Mouse (Mus musculus) neural tube, embryonic 14.5 days (tissue): ENCODE results near the gene Foxl2. TPM values are rescaled to one million over a fixed set of nuclear protein-coding genes. Genes with fewer than 3 reads are reported as not detected.
A peak's percentile ranks its signal among the peaks of the same experiment; 100 is the strongest.

Experiments
- ATAC-seq: fragments of 200-750 bp; cut with Nextera tagmentation; 2 replicates; pipeline ENCODE4 v1.8.0; 2017; ENCODE audit warnings: low read depth, mild to moderate bottlenecking, moderate TSS enrichment, moderate library complexity
- H3K27ac ChIP-seq: fragments of 300-500 bp; sonication (generic); 2 replicates; pipeline ENCODE4 v1.5.1; 2014; ENCODE audit warnings: low read depth, mild to moderate bottlenecking, control low read depth, low read length, moderate library complexity, mixed read lengths
- H3K27me3 ChIP-seq: fragments of 300-500 bp; sonication (generic); 2 replicates; pipeline ENCODE4 v1.6.1; 2014; ENCODE audit warnings: low read length; ENCODE audit not compliant: control insufficient read depth, insufficient read depth
- H3K36me3 ChIP-seq: fragments of 300-500 bp; sonication (generic); 2 replicates; pipeline ENCODE4 v1.6.1; 2014; ENCODE audit warnings: low read length, mixed read lengths; ENCODE audit not compliant: control insufficient read depth, insufficient read depth
- H3K4me1 ChIP-seq: fragments of 300-500 bp; sonication (generic); 2 replicates; pipeline ENCODE4 v1.6.1; 2014; ENCODE audit warnings: low read length; ENCODE audit not compliant: control insufficient read depth, insufficient read depth
- H3K4me2 ChIP-seq: fragments of 300-500 bp; sonication (generic); 2 replicates; pipeline ENCODE4 v1.6.1; 2014; ENCODE audit warnings: mild to moderate bottlenecking, low read depth, low read length, control low read depth
- H3K4me3 ChIP-seq: fragments of 300-500 bp; sonication (generic); 2 replicates; pipeline ENCODE4 v1.5.1; 2014; ENCODE audit warnings: low read depth, low read length, control low read depth, mixed read lengths
- H3K9ac ChIP-seq: fragments of 300-500 bp; sonication (generic); replicated peaks from 2 replicates; pipeline ENCODE4 v1.6.1; 2014; ENCODE audit warnings: low read depth, mild to moderate bottlenecking, control low read depth, low read length, mixed read lengths
- H3K9me3 ChIP-seq: fragments of 300-500 bp; sonication (generic); 2 replicates; pipeline ENCODE4 v1.6.1; 2016; ENCODE audit warnings: low read length; ENCODE audit not compliant: control insufficient read depth
- WGBS: fragments of 180-500 bp; shearing (Covaris S2); extraction: QIAGEN DNeasy Blood & Tissue Kit; methylation state at CpG from one replicate; pipeline ENCODE4 v1.1.7; 2014; 5-methylcytosine and 5-hydroxymethylcytosine counted together
- polyA plus RNA-seq: library from polyadenylated mRNA; unstranded; fragments of >200 nt; fragmentation: Nextera tagmentation; extraction: Ambion mirVana; gene quantifications from 2 replicates; pipeline ENCODE4 v1.2.1, GENCODE M21; 2014

The Foxl2 gene
- polyA plus RNA-seq, 1 experiment from 2014 or later, result 0.32 TPM

- Histone ChIP-seq H3K27ac (no peak overlapping the region), H3K4me2 (no peak overlapping the region), H3K27me3 (peaks cover 38% of the 10 kb centered on the region), H3K9me3 (no peaks in the 10 kb centered on the region), H3K9ac (no peak overlapping the region), H3K4me3 (no peak overlapping the region), H3K36me3 (no peaks in the 10 kb centered on the region), H3K4me1 (0 out of 2 replicates have a peak, but pooled peaks cover 3% of the 10 kb centered on the region)
- ATAC-seq, result no peak
- WGBS, result 96% methylated on average over 1 of the region's 1 CpGs
These were observed 21.0 kb downstream of the Foxl2 start for GRCm38 (mm10) chr9:98976081-98976480.

- Histone ChIP-seq H3K9ac (no peak overlapping the region), H3K4me2 (no peak overlapping the region), H3K27me3 (peaks cover 35% of the 10 kb centered on the region), H3K9me3 (no peaks in the 10 kb centered on the region), H3K4me1 (0 out of 2 replicates have a peak, but pooled peaks cover 3% of the 10 kb centered on the region), H3K4me3 (no peak overlapping the region), H3K36me3 (no peaks in the 10 kb centered on the region), H3K27ac (no peak overlapping the region)
- ATAC-seq, result no peak
- 53% methylated on average over 5 of the region's 5 CpGs for WGBS
These were observed 21.4 kb downstream of the Foxl2 start for GRCm38 (mm10) chr9:98976520-98976919.

GRCm38 (mm10) chr9:98979431-98980416, 24.6 kb downstream of the Foxl2 start:
- H3K4me1 ChIP-seq, result peaks cover 3% of the 10 kb centered on the region; the same call in 1 of the 2 replicates
- 5% methylated on average over 29 of the region's 29 CpGs for WGBS
- no peaks in the 10 kb centered on the region for H3K36me3 ChIP-seq
- peak; percentile 80 for ATAC-seq
- H3K9me3 ChIP-seq, result no peaks in the 10 kb centered on the region
- H3K27ac ChIP-seq, result no peak overlapping the region
- peak overlapping the region; percentile 33 for H3K4me2 ChIP-seq
- H3K4me3 ChIP-seq, result peak overlapping the region; percentile 1; the same call in 1 of the 2 replicates
- no peak overlapping the region for H3K9ac ChIP-seq
- H3K27me3 ChIP-seq, result peaks cover 9% of the 10 kb centered on the region

DNA sequence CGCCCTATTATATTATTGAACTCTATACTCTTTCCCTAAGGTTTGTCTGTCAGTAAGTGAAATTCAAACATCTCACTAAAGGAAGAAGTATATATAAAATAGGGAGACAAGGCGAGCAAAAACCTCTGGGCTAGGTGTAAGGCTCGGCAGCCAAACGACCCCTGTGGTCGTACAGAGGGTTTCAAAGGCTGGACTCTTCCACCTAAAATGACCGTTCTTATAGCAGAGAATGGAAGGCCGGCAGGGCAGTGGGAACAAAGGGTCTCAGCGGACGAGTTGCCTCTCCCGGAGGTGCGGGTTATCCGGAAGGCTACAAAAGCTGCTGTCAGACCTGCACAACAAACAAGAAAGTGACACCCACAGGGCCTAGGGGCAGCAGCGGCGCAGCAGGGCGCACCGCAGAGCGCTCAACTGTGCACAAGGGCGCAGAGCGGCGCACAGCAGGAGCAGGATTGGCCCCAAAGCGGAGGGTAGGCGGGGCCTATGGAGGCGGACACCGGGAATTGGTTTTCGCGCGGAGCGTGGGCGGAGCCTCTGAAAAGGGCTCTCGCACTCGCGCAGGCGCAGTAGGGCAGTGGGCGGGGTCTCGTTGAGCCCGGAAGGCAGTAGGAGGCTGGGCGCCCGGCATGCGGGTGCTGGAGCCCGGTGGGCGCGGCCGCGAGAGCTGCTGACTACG, 30.9 kb downstream of the Foxl2 start, which contains the start of gene Faim:
Gene Faim (plus strand): TSS at position 574 of the 676 bp plus-strand sequence.
- Histone ChIP-seq H3K9ac (peak within 1 kb of the TSS; percentile 86), H3K27me3 (no peaks in the 10 kb centered on the region), H3K9me3 (no peaks in the 10 kb centered on the region), H3K36me3 (no peaks in the 10 kb centered on the region), H3K4me1 (peaks cover 11% of the 10 kb centered on the region), H3K27ac (peak within 1 kb of the TSS; percentile 79), H3K4me3 (peak within 1 kb of the TSS; percentile 79), H3K4me2 (peak within 1 kb of the TSS; percentile 75)
- peak; percentile 98 for ATAC-seq
- 1% methylated on average over 41 of the region's 45 CpGs for WGBS

DNA sequence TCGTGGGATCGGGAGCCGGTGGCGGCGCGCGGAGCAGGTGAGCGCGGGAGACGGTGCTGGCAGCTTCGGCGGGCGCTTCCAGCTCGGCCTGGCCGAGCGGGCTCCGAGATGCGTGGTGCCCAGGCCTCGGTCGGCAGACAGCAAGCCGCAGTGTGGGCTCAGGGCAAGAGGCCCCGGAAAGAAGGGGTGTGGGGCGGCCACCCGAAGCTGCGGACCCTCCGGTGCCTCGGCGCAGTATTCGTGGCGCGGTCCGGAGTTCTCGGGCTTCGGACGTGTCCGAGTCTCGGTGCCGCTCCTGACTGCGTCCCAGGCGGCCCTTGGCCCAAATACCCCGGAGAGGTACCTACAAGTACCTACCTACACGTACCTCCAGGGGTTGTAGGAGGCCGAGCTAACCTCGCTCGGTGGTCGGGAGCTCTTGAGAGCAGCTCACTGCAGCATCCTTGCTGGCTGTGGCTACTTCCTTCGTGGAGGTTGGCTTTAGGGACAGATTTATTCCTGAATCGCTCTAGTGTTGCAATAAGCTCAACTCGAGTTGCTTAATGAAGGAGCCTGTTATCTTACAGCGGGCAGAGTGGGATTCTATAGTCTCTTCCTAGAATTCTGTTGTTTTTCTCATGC, 31.5 kb downstream of the Foxl2 start:
- under 1% methylated on average over 43 of the region's 50 CpGs for WGBS
- Histone ChIP-seq H3K4me1 (peaks cover 11% of the 10 kb centered on the region), H3K27ac (peak overlapping the region; percentile 79), H3K4me3 (peak overlapping the region; percentile 79), H3K36me3 (no peaks in the 10 kb centered on the region), H3K9ac (peak overlapping the region; percentile 86), H3K27me3 (no peaks in the 10 kb centered on the region), H3K9me3 (no peaks in the 10 kb centered on the region), H3K4me2 (peak overlapping the region; percentile 75)
- ATAC-seq, result peak; percentile 73

DNA sequence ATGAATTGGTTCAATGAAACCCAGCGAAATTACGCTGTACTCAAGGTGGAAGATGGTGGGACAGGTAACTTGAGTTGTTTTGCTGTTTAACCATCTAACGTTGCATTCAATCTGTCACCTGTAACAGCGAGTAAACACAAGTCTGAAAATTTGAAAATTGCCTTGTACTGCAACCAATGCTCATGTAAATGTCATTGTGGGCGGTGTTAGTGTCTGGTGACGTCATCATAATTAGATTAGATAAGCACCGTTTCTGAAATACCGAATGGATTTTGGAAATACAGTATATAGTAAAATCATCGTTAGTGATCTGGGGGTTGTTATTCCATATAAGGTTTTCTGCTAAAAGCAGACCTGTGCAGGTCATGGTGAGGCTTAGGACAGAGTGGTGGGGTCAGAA, 32.0 kb downstream of the Foxl2 start:
- 53% methylated on average over 9 of the region's 9 CpGs for WGBS
- no peak for ATAC-seq
- no peak overlapping the region for H3K27ac ChIP-seq

DNA sequence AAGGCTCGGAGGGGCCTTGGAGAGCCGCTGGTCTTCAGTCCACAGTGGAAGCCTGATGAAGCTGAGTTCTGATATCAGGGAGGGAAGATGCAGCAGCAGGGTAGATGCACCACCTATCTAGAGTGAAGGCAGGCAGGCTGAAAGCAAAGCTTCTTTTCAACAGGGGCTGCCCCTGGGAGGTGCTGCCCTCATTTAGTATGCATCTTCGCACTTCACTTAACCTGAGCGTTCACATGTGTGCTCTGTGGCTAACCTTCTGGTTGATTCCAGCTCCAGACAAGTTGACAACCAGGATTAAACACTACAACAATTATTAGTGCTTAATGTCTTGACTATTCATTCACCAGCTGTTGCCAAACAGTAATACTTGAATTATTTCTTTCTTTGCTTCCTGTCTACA, 39.0 kb downstream of the Foxl2 start:
- 86% methylated on average over 4 of the region's 4 CpGs for WGBS

More for the DNA sequence above, 32.0 kb downstream of the Foxl2 start:
- H3K9ac ChIP-seq, result peak overlapping the region; percentile 86
- H3K36me3 ChIP-seq, result no peaks in the 10 kb centered on the region
- peak overlapping the region; percentile 79 for H3K4me3 ChIP-seq
- no peaks in the 10 kb centered on the region for H3K27me3 ChIP-seq
- no peaks in the 10 kb centered on the region for H3K9me3 ChIP-seq
- peaks cover 11% of the 10 kb centered on the region for H3K4me1 ChIP-seq
- peak overlapping the region; percentile 75 for H3K4me2 ChIP-seq

GRCm38 (mm10) chr9:98999881-99000339, 44.8 kb downstream of the Foxl2 start:
- peak; percentile 21; the same call in 1 of the 2 replicates for ATAC-seq
- Histone ChIP-seq H3K9me3 (no peaks in the 10 kb centered on the region), H3K4me1 (no peaks in the 10 kb centered on the region), H3K27ac (no peak overlapping the region), H3K27me3 (no peaks in the 10 kb centered on the region), H3K36me3 (peaks cover 13% of the 10 kb centered on the region; the same call in 1 of the 2 replicates), H3K4me3 (no peak overlapping the region), H3K9ac (no peak overlapping the region), H3K4me2 (no peak overlapping the region)
- WGBS, result 79% methylated on average over 9 of the region's 9 CpGs

More for the DNA sequence above, 39.0 kb downstream of the Foxl2 start:
- peaks cover 3% of the 10 kb centered on the region; the same call in 1 of the 2 replicates for H3K36me3 ChIP-seq
- no peak for ATAC-seq
- H3K9ac ChIP-seq, result no peak overlapping the region
- H3K4me2 ChIP-seq, result no peak overlapping the region
- no peak overlapping the region for H3K4me3 ChIP-seq
- no peaks in the 10 kb centered on the region; the same call in 1 of the 2 replicates for H3K4me1 ChIP-seq
- no peak overlapping the region for H3K27ac ChIP-seq
- no peaks in the 10 kb centered on the region for H3K27me3 ChIP-seq
- H3K9me3 ChIP-seq, result no peaks in the 10 kb centered on the region
